Mouse (Mus musculus): ENCODE data around the gene Scgb1b2.

Gene Scgb1b2

DNA sequence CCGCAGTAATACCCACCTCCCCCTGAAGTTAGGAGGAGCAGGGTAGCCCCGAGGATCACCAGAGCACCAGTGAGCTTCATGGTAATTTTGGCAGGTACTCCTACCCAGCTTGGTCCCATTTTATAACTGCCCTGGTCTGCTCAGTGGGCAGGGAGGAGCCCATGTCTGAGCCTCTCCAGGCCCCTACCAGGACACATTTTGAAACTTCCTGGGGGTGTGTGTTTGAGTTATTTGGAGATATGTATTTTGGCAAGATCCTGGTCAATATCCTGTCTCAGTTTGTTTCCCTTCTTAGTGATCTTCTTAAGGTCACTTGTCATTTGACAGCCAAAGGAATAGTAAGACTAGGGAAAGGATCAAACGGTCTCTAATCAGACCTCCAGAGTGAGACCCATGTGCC lies at the start of gene Scgb1b2:
Gene Scgb1b2, minus strand, starts transcription at position 101 of the 400 bp plus-strand sequence.
- in situ Hi-C loops (cut with MboI, MseI), result no loop called here

DNA sequence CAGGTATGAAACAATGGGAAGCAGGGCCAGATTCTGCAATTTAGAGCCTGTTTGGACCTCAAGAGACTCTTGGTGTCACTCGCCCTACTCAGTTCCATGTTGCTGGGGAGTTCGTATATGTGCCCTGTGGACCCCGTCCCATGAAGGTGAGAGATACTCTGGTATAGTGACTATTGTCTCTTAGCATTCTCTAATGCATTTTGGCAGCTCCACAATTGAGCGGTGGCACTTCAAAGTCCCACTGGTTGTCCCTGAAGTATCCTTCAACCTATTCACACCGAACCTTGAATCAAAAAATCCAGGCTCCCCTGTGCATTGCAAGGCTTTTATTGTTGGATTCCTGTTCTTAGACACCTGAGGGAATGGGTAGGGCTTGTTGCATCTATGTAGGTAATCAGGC lies 1.4 kb downstream of the Scgb1b2 start, which contains the start of gene Scgb2b2:
Gene Scgb2b2, plus strand, starts transcription at position 301 of the 400 bp plus-strand sequence.
- in situ Hi-C loops (cut with MboI, MseI), result no loop called here

Measured in regulatory T cell (primary cell).